Comparison of ENCODE assay signal across 7 mouse cellular contexts in genomic region chr8:104219079-104219478, GRCm38 (mm10). TPM values are rescaled to one million over a fixed set of nuclear protein-coding genes. Genes with fewer than 3 reads are reported as not detected.
A peak's percentile ranks its signal among the peaks of the same experiment; 100 is the strongest.
DNase-seq lines count a peak whose midpoint lies in the region; ATAC-seq and TF ChIP-seq lines count a peak whose summit lies in the region.

No protein-coding gene starts in this region.

- H3K9ac ChIP-seq in kidney, postnatal 0 days (ENCODE audit: low read depth, low read length): no peak overlapping the region
- no peak overlapping the region for H3K9ac ChIP-seq in lung, embryonic 16.5 days (ENCODE audit: low read length)

- no peaks in the 10 kb centered on the region for H3K36me3 ChIP-seq in kidney, postnatal 0 days (ENCODE audit: insufficient read depth, low read length)
- H3K36me3 ChIP-seq in lung, embryonic 16.5 days (ENCODE audit: control insufficient read depth, insufficient read depth, low read length): no peaks in the 10 kb centered on the region

- no peak overlapping the region for H3K4me3 ChIP-seq in bone marrow macrophage, adult 2 months (ENCODE audit: insufficient read depth, low read length)
- H3K4me3 ChIP-seq in kidney, postnatal 0 days (replicated peaks; ENCODE audit: low read depth, low read length): no peak overlapping the region
- no peak overlapping the region for H3K4me3 ChIP-seq in lung, embryonic 16.5 days (ENCODE audit: low read length)

- H3K27ac ChIP-seq in bone marrow macrophage, adult 2 months (ENCODE audit: insufficient read depth, low read depth, low read length): no peak overlapping the region
- H3K27ac ChIP-seq in kidney, postnatal 0 days: no peak overlapping the region
- H3K27ac ChIP-seq in lung, embryonic 16.5 days (ENCODE audit: low read length): no peak overlapping the region

- no peak for ATAC-seq in kidney, postnatal 0 days (replicated peaks; ENCODE audit: low FRiP score, low read depth)
- ATAC-seq in lung, embryonic 16.5 days (ENCODE audit: low read depth): 0 out of 2 replicates have a peak, but pooled peaks have one; percentile 32

- H3K27me3 ChIP-seq in kidney, postnatal 0 days (ENCODE audit: insufficient read depth, low read length): no peaks in the 10 kb centered on the region
- no peaks in the 10 kb centered on the region for H3K27me3 ChIP-seq in lung, embryonic 16.5 days (ENCODE audit: control insufficient read depth, insufficient read depth, low read depth, low read length)

- H3K9me3 ChIP-seq in kidney, postnatal 0 days (replicated peaks; ENCODE audit: low read length): no peaks in the 10 kb centered on the region
- H3K9me3 ChIP-seq in lung, embryonic 16.5 days (ENCODE audit: control insufficient read depth, low read length): no peaks in the 10 kb centered on the region; the same call in 1 of the 2 replicates

- peaks cover 3% of the 10 kb centered on the region; the same call in 1 of the 2 replicates for H3K4me1 ChIP-seq in bone marrow macrophage, adult 2 months (ENCODE audit: control insufficient read depth, insufficient read depth, low read length)
- H3K4me1 ChIP-seq in kidney, postnatal 0 days (replicated peaks; ENCODE audit: insufficient read depth, low read length): no peaks in the 10 kb centered on the region
- no peaks in the 10 kb centered on the region; the same call in 1 of the 2 replicates for H3K4me1 ChIP-seq in lung, embryonic 16.5 days (replicated peaks; ENCODE audit: control insufficient read depth, insufficient read depth, low read length)

- TF ChIP-seq POLR2A in bone marrow macrophage, adult 2 months (IDR thresholded peaks at IDR 0.05; ENCODE audit: borderline replicate concordance, low read depth, low read length): no peak

- peak; percentile 66 for TF ChIP-seq CTCF in bone marrow macrophage, adult 2 months (IDR thresholded peaks at IDR 0.05; ENCODE audit: low read depth, low read length)
- TF ChIP-seq CTCF in kidney, postnatal 0 days (IDR thresholded peaks at IDR 0.05; ENCODE audit: low read depth): peak; percentile 64; the same call in 1 of the 2 replicates

- no peak overlapping the region for H3K4me2 ChIP-seq in kidney, postnatal 0 days (ENCODE audit: low read length)
- H3K4me2 ChIP-seq in lung, embryonic 16.5 days (ENCODE audit: low read depth, low read length): no peak overlapping the region

- peak; percentile 55 for DNase-seq in 3T3-L1 (ENCODE audit: low read depth, low spot score)
- peak; percentile 68 for DNase-seq in CD4-positive helper T cell, adult 2 months (ENCODE audit: low read depth, low spot score)
- DNase-seq in gastrocnemius, postnatal 10 days: peak; percentile 44
- peak; percentile 66 for DNase-seq in kidney, postnatal 0 days (ENCODE audit: low spot score)
- peak; percentile 13 for DNase-seq in skeletal muscle tissue, adult 2 months (ENCODE audit: low read depth, low spot score)

- 26% methylated on average over 11 of the region's 11 CpGs for WGBS in kidney, postnatal 0 days
- 22% methylated on average over 11 of the region's 11 CpGs for WGBS in lung, embryonic 16.5 days

RNA-seq across cellular contexts. Expression of gene Tk2, which starts 29.3 kb away (rescaled TPM):
- polyA plus RNA-seq in bone marrow macrophage, adult 2 months (2012; ENCODE audit: insufficient read depth, insufficient read length, missing spikeins): 52.1 and 58.4 TPM in 2 replicates
- 1 to 10 TPM; 5.6 to 7.6 TPM for total RNA-seq in gastrocnemius, postnatal 10 days (2021)
- 19.6 and 20.9 TPM in 2 replicates for polyA plus RNA-seq in kidney, postnatal 0 days (2015; fragmentation: Nextera tagmentation; extraction: Ambion mirVana)
- 15.2 and 15.9 TPM in 2 replicates for polyA plus RNA-seq in lung, embryonic 16.5 days (2015; fragmentation: Nextera tagmentation; extraction: Ambion mirVana)

RNA-seq across cellular contexts. Expression of gene Cklf, which starts 31.6 kb away (rescaled TPM):
- polyA plus RNA-seq in bone marrow macrophage, adult 2 months (2012; ENCODE audit: insufficient read depth, insufficient read length, missing spikeins): 63.5 and 67.8 TPM in 2 replicates
- 10 to 100 TPM in 1 of 2 experiments, 1 to 10 TPM in 1; 6.6 to 10.1 TPM for total RNA-seq in gastrocnemius, postnatal 10 days (2021)
- 33.4 and 37.2 TPM in 2 replicates for polyA plus RNA-seq in kidney, postnatal 0 days (2015; fragmentation: Nextera tagmentation; extraction: Ambion mirVana)
- 41.4 and 42.1 TPM in 2 replicates for polyA plus RNA-seq in lung, embryonic 16.5 days (2015; fragmentation: Nextera tagmentation; extraction: Ambion mirVana)

RNA-seq across cellular contexts. Expression of gene Bean1, which starts 48.8 kb away (rescaled TPM):
- polyA plus RNA-seq in bone marrow macrophage, adult 2 months (2012; ENCODE audit: insufficient read depth, insufficient read length, missing spikeins): 0.25 TPM in 1 of 2 replicates, not detected in the other
- 1 to 10 TPM; 1.0 to 1.4 TPM for total RNA-seq in gastrocnemius, postnatal 10 days (2021)
- 2.1 TPM in 2 replicates for polyA plus RNA-seq in kidney, postnatal 0 days (2015; fragmentation: Nextera tagmentation; extraction: Ambion mirVana)
- 0.57 and 0.62 TPM in 2 replicates for polyA plus RNA-seq in lung, embryonic 16.5 days (2015; fragmentation: Nextera tagmentation; extraction: Ambion mirVana)

Comparison
In these comparisons a context has a peak if more than half of its experiments do, and no peak if none do; other contexts are left out.
1. DNase-seq: peak in every context shown above with its lines; median percentile 68 in CD4-positive helper T cell, adult 2 months; 66 in kidney, postnatal 0 days; 55 in 3T3-L1; 44 in gastrocnemius, postnatal 10 days; 13 in skeletal muscle tissue, adult 2 months.